19 mouse cellular contexts compared by ENCODE assay signal in genomic region chr6:55232101-55232500, GRCm38 (mm10). TPM values are rescaled to one million over a fixed set of nuclear protein-coding genes. Genes with fewer than 3 reads are reported as not detected.
"Had no signal": no experiment of that assay in that cellular context is flagged by ENCODE, and none has a peak within 500 bp of the region (broad histone marks: within the 10 kb centered on the region; RNA-seq: fewer than 3 reads in every experiment).

No protein-coding gene starts in this region.

- H3K27ac ChIP-seq: hindbrain, embryonic 13.5 days; hindbrain, embryonic 15.5 days; hindbrain, postnatal 0 days; kidney, embryonic 15.5 days; kidney, postnatal 0 days; limb, embryonic 13.5 days; limb, embryonic 15.5 days; liver, embryonic 12.5 days; liver, embryonic 14.5 days had no signal

- DNase-seq: kidney, adult 11 months; layer of hippocampus, adult 9-11 months; layer of hippocampus, postnatal 36 days had no signal

- H3K9ac ChIP-seq: heart, embryonic 12.5 days; hindbrain, embryonic 13.5 days; hindbrain, embryonic 15.5 days; kidney, embryonic 15.5 days; limb, embryonic 13.5 days; limb, embryonic 15.5 days; liver, embryonic 12.5 days; liver, embryonic 14.5 days had no signal

- H3K9me3 ChIP-seq: heart, embryonic 12.5 days; hindbrain, embryonic 13.5 days; hindbrain, embryonic 15.5 days; kidney, embryonic 15.5 days; limb, embryonic 13.5 days; limb, embryonic 15.5 days; liver, embryonic 12.5 days had no signal

- H3K4me2 ChIP-seq: heart, embryonic 12.5 days; hindbrain, embryonic 13.5 days; hindbrain, embryonic 15.5 days; kidney, embryonic 15.5 days; limb, embryonic 13.5 days; limb, embryonic 15.5 days; liver, embryonic 12.5 days had no signal

- H3K4me3 ChIP-seq: heart, embryonic 12.5 days; hindbrain, embryonic 13.5 days; hindbrain, embryonic 15.5 days; kidney, embryonic 15.5 days; limb, embryonic 13.5 days; limb, embryonic 15.5 days; liver, embryonic 12.5 days had no signal

- H3K27me3 ChIP-seq: hindbrain, embryonic 13.5 days; hindbrain, embryonic 15.5 days; kidney, embryonic 15.5 days; limb, embryonic 13.5 days; limb, embryonic 15.5 days; liver, embryonic 12.5 days had no signal

- H3K36me3 ChIP-seq: hindbrain, embryonic 13.5 days; liver, embryonic 12.5 days had no signal

- H3K4me1 ChIP-seq: hindbrain, embryonic 13.5 days; hindbrain, embryonic 15.5 days; kidney, embryonic 15.5 days; limb, embryonic 13.5 days; limb, embryonic 15.5 days had no signal

RNA-seq across cellular contexts. Expression of gene Inmt, which starts 57.3 kb away (rescaled TPM):
- total RNA-seq: heart, postnatal 10 days; hematopoietic stem cell, adult 5-6 weeks; left cerebral cortex, postnatal 10 days; left cerebral cortex, postnatal 4 days had no signal
- polyA plus RNA-seq: heart, embryonic 12.5 days; heart, embryonic 16.5 days; hindbrain, embryonic 11.5 days; hindbrain, embryonic 13.5 days; hindbrain, embryonic 15.5 days; hindbrain, postnatal 0 days had no signal
